Mouse (Mus musculus): ENCODE results near the gene Arhgap40. TPM values are rescaled to one million over a fixed set of nuclear protein-coding genes. Genes with fewer than 3 reads are reported as not detected.

Arhgap40 gene
- polyA plus RNA-seq, 1 experiment: 0.20 TPM

GRCm38 (mm10) chr2:158570421-158571081 is 58.0 kb downstream of the Arhgap40 start:
- Histone ChIP-seq H3K27ac (ENCODE audit: insufficient read depth, low read length) (no peak overlapping the region), H3K4me3 (replicated peaks; ENCODE audit: insufficient read depth, low read depth, low read length) (no peak overlapping the region), H3K27me3 (ENCODE audit: control insufficient read depth, insufficient read depth, low read length) (no peaks in the 10 kb centered on the region; the same call in 1 of the 2 replicates), H3K4me1 (ENCODE audit: control insufficient read depth, insufficient read depth, low read length) (no peaks in the 10 kb centered on the region)
- no peak for DNase-seq
- no peak for TF ChIP-seq POLR2A (IDR thresholded peaks at IDR 0.05; ENCODE audit: borderline replicate concordance, insufficient read depth, low read length)
- TF ChIP-seq CTCF (IDR thresholded peaks at IDR 0.05; ENCODE audit: borderline replicate concordance, insufficient read depth, low read depth, low read length): no peak
- WGBS: 28% methylated on average over 13 of the region's 13 CpGs

GRCm38 (mm10) chr2:158579979-158580378 is 67.4 kb downstream of the Arhgap40 start:
- TF ChIP-seq CTCF (IDR thresholded peaks at IDR 0.05; ENCODE audit: borderline replicate concordance, insufficient read depth, low read depth, low read length): no peak
- no peak for TF ChIP-seq POLR2A (IDR thresholded peaks at IDR 0.05; ENCODE audit: borderline replicate concordance, insufficient read depth, low read length)
- 13% methylated on average over 4 of the region's 4 CpGs for WGBS
- no peak for DNase-seq
- Histone ChIP-seq H3K27ac (ENCODE audit: insufficient read depth, low read length) (no peak overlapping the region), H3K4me3 (replicated peaks; ENCODE audit: insufficient read depth, low read depth, low read length) (no peak overlapping the region), H3K27me3 (ENCODE audit: control insufficient read depth, insufficient read depth, low read length) (peaks cover 2% of the 10 kb centered on the region; the same call in 1 of the 2 replicates), H3K4me1 (ENCODE audit: control insufficient read depth, insufficient read depth, low read length) (no peaks in the 10 kb centered on the region)

- TF ChIP-seq CTCF (IDR thresholded peaks at IDR 0.05; ENCODE audit: borderline replicate concordance, insufficient read depth, low read depth, low read length) (no peak), POLR2A (IDR thresholded peaks at IDR 0.05; ENCODE audit: borderline replicate concordance, insufficient read depth, low read length) (no peak)
- H3K4me3 ChIP-seq (replicated peaks; ENCODE audit: insufficient read depth, low read depth, low read length): no peak overlapping the region
- no peak for DNase-seq
- WGBS: 14% methylated on average over 12 of the region's 12 CpGs
- no peaks in the 10 kb centered on the region for H3K4me1 ChIP-seq (ENCODE audit: control insufficient read depth, insufficient read depth, low read length)
- H3K27me3 ChIP-seq (ENCODE audit: control insufficient read depth, insufficient read depth, low read length): peaks cover 2% of the 10 kb centered on the region; the same call in 1 of the 2 replicates
- H3K27ac ChIP-seq (ENCODE audit: insufficient read depth, low read length): no peak overlapping the region
These were observed 72.2 kb downstream of the Arhgap40 start for GRCm38 (mm10) chr2:158584621-158585358.

GRCm38 (mm10) chr2:158588524-158589271 is 76.1 kb downstream of the Arhgap40 start:
- Histone ChIP-seq H3K4me1 (ENCODE audit: control insufficient read depth, insufficient read depth, low read length) (no peaks in the 10 kb centered on the region), H3K27ac (ENCODE audit: insufficient read depth, low read length) (no peak overlapping the region), H3K27me3 (ENCODE audit: control insufficient read depth, insufficient read depth, low read length) (peaks cover 4% of the 10 kb centered on the region; the same call in 1 of the 2 replicates), H3K4me3 (replicated peaks; ENCODE audit: insufficient read depth, low read depth, low read length) (no peak overlapping the region)
- DNase-seq: no peak
- TF ChIP-seq POLR2A (IDR thresholded peaks at IDR 0.05; ENCODE audit: borderline replicate concordance, insufficient read depth, low read length) (no peak), CTCF (IDR thresholded peaks at IDR 0.05; ENCODE audit: borderline replicate concordance, insufficient read depth, low read depth, low read length) (no peak)
- 13% methylated on average over 8 of the region's 8 CpGs for WGBS

- TF ChIP-seq POLR2A (IDR thresholded peaks at IDR 0.05; ENCODE audit: borderline replicate concordance, insufficient read depth, low read length) (no peak), CTCF (IDR thresholded peaks at IDR 0.05; ENCODE audit: borderline replicate concordance, insufficient read depth, low read depth, low read length) (no peak)
- 38% methylated on average over 3 of the region's 3 CpGs for WGBS
- no peak overlapping the region for H3K4me3 ChIP-seq (replicated peaks; ENCODE audit: insufficient read depth, low read depth, low read length)
- no peak for DNase-seq
- H3K4me1 ChIP-seq (ENCODE audit: control insufficient read depth, insufficient read depth, low read length): no peaks in the 10 kb centered on the region
- no peak overlapping the region for H3K27ac ChIP-seq (ENCODE audit: insufficient read depth, low read length)
- H3K27me3 ChIP-seq (ENCODE audit: control insufficient read depth, insufficient read depth, low read length): peaks cover 2% of the 10 kb centered on the region; the same call in 1 of the 2 replicates
These were observed 77.9 kb downstream of the Arhgap40 start for GRCm38 (mm10) chr2:158590495-158590894.

GRCm38 (mm10) chr2:158591286-158591685 is 78.7 kb downstream of the Arhgap40 start:
- DNase-seq: no peak
- Histone ChIP-seq H3K4me3 (replicated peaks; ENCODE audit: insufficient read depth, low read depth, low read length) (no peak overlapping the region), H3K27me3 (ENCODE audit: control insufficient read depth, insufficient read depth, low read length) (peaks cover 2% of the 10 kb centered on the region; the same call in 1 of the 2 replicates), H3K27ac (ENCODE audit: insufficient read depth, low read length) (no peak overlapping the region), H3K4me1 (ENCODE audit: control insufficient read depth, insufficient read depth, low read length) (no peaks in the 10 kb centered on the region)
- WGBS: 13% methylated on average over 5 of the region's 5 CpGs
- no peak for TF ChIP-seq POLR2A (IDR thresholded peaks at IDR 0.05; ENCODE audit: borderline replicate concordance, insufficient read depth, low read length)
- TF ChIP-seq CTCF (IDR thresholded peaks at IDR 0.05; ENCODE audit: borderline replicate concordance, insufficient read depth, low read depth, low read length): no peak

- 71% methylated on average over 4 of the region's 4 CpGs for WGBS
- Histone ChIP-seq H3K27ac (ENCODE audit: insufficient read depth, low read length) (no peak overlapping the region), H3K4me3 (replicated peaks; ENCODE audit: insufficient read depth, low read depth, low read length) (no peak overlapping the region), H3K4me1 (ENCODE audit: control insufficient read depth, insufficient read depth, low read length) (no peaks in the 10 kb centered on the region), H3K27me3 (ENCODE audit: control insufficient read depth, insufficient read depth, low read length) (peaks cover 2% of the 10 kb centered on the region; the same call in 1 of the 2 replicates)
- DNase-seq: no peak
- TF ChIP-seq CTCF (IDR thresholded peaks at IDR 0.05; ENCODE audit: borderline replicate concordance, insufficient read depth, low read depth, low read length): no peak
- no peak for TF ChIP-seq POLR2A (IDR thresholded peaks at IDR 0.05; ENCODE audit: borderline replicate concordance, insufficient read depth, low read length)
These were observed 80.8 kb downstream of the Arhgap40 start for GRCm38 (mm10) chr2:158593371-158593770.

Data from cerebellum, adult 2 months (tissue).